Mouse (Mus musculus): Measurements from ENCODE around the gene Ercc5. TPM values are rescaled to one million over a fixed set of nuclear protein-coding genes. Genes with fewer than 3 reads are reported as not detected.

The Ercc5 gene
- polyA plus RNA-seq, 1 experiment from 2014 or later: 11.4 TPM

GRCm38 (mm10) chr1:44186396-44186795 lies 38.9 kb downstream of the Ercc5 start:
- peaks cover 10% of the 10 kb centered on the region; the same call in 1 of the 2 replicates for H3K36me3 ChIP-seq

GRCm38 (mm10) chr1:44198273-44199171 lies 51.0 kb downstream of the Ercc5 start:
- Histone ChIP-seq H3K27ac (no peak overlapping the region), H3K9me3 (replicated peaks) (no peaks in the 10 kb centered on the region), H3K4me2 (peak overlapping the region; percentile 90), H3K4me1 (replicated peaks) (peaks cover 7% of the 10 kb centered on the region; the same call in 1 of the 2 replicates), H3K27me3 (no peaks in the 10 kb centered on the region), H3K4me3 (peak overlapping the region; percentile 45), H3K9ac (peak overlapping the region; percentile 8; the same call in 1 of the 2 replicates), H3K36me3 (no peaks in the 10 kb centered on the region)
- no peak for ATAC-seq (replicated peaks; ENCODE audit: insufficient number of reproducible peaks, insufficient read depth, low FRiP score, low read depth)
- 14% methylated on average over 47 of the region's 47 CpGs for WGBS

More at GRCm38 (mm10) chr1:44186396-44186795, 38.9 kb downstream of the Ercc5 start:
- no peaks in the 10 kb centered on the region for H3K27me3 ChIP-seq
- no peak for ATAC-seq (replicated peaks; ENCODE audit: insufficient number of reproducible peaks, insufficient read depth, low FRiP score, low read depth)
- H3K27ac ChIP-seq: no peak overlapping the region
- no peaks in the 10 kb centered on the region for H3K9me3 ChIP-seq (replicated peaks)
- H3K4me3 ChIP-seq: no peak overlapping the region
- H3K4me1 ChIP-seq (replicated peaks): no peaks in the 10 kb centered on the region
- no peak overlapping the region for H3K4me2 ChIP-seq
- no peak overlapping the region for H3K9ac ChIP-seq

- H3K27ac ChIP-seq: no peak overlapping the region
- ATAC-seq (replicated peaks; ENCODE audit: insufficient number of reproducible peaks, insufficient read depth, low FRiP score, low read depth): no peak
- 83% methylated on average over 15 of the region's 15 CpGs for WGBS
- no peaks in the 10 kb centered on the region for H3K36me3 ChIP-seq
- H3K4me2 ChIP-seq: no peak overlapping the region
- peaks cover 7% of the 10 kb centered on the region; the same call in 1 of the 2 replicates for H3K4me1 ChIP-seq (replicated peaks)
- no peaks in the 10 kb centered on the region for H3K9me3 ChIP-seq (replicated peaks)
- H3K4me3 ChIP-seq: no peak overlapping the region
- no peaks in the 10 kb centered on the region for H3K27me3 ChIP-seq
- no peak overlapping the region for H3K9ac ChIP-seq
Measured at GRCm38 (mm10) chr1:44202876-44203275, 55.3 kb downstream of the Ercc5 start.

- Histone ChIP-seq H3K4me2 (no peak overlapping the region), H3K4me1 (replicated peaks) (peaks cover 9% of the 10 kb centered on the region), H3K27ac (no peak overlapping the region), H3K27me3 (no peaks in the 10 kb centered on the region), H3K9ac (no peak overlapping the region), H3K36me3 (no peaks in the 10 kb centered on the region), H3K4me3 (no peak overlapping the region), H3K9me3 (replicated peaks) (no peaks in the 10 kb centered on the region)
- no peak for ATAC-seq (replicated peaks; ENCODE audit: insufficient number of reproducible peaks, insufficient read depth, low FRiP score, low read depth)
- 54% methylated on average over 2 of the region's 2 CpGs for WGBS
Measured at GRCm38 (mm10) chr1:44214443-44214842, 66.9 kb downstream of the Ercc5 start.

- no peaks in the 10 kb centered on the region for H3K36me3 ChIP-seq
- peak overlapping the region; percentile 62 for H3K27ac ChIP-seq
- H3K9ac ChIP-seq: no peak overlapping the region
- WGBS: 36% methylated on average over 2 of the region's 2 CpGs
- H3K9me3 ChIP-seq (replicated peaks): no peaks in the 10 kb centered on the region
- H3K4me2 ChIP-seq: no peak overlapping the region
- H3K27me3 ChIP-seq: no peaks in the 10 kb centered on the region
- ATAC-seq (replicated peaks; ENCODE audit: insufficient number of reproducible peaks, insufficient read depth, low FRiP score, low read depth): no peak
- H3K4me1 ChIP-seq (replicated peaks): peaks cover 9% of the 10 kb centered on the region
- H3K4me3 ChIP-seq: no peak overlapping the region
Measured at GRCm38 (mm10) chr1:44216352-44217116, 69.0 kb downstream of the Ercc5 start.

GRCm38 (mm10) chr1:44217118-44217517 lies 69.6 kb downstream of the Ercc5 start:
- 36% methylated on average over 2 of the region's 2 CpGs for WGBS
- no peak overlapping the region for H3K4me3 ChIP-seq
- no peak overlapping the region for H3K4me2 ChIP-seq
- peak overlapping the region; percentile 62; the same call in 1 of the 2 replicates for H3K27ac ChIP-seq
- H3K27me3 ChIP-seq: no peaks in the 10 kb centered on the region
- no peak overlapping the region for H3K9ac ChIP-seq
- H3K36me3 ChIP-seq: no peaks in the 10 kb centered on the region
- H3K9me3 ChIP-seq (replicated peaks): no peaks in the 10 kb centered on the region
- peaks cover 9% of the 10 kb centered on the region for H3K4me1 ChIP-seq (replicated peaks)
- ATAC-seq (replicated peaks; ENCODE audit: insufficient number of reproducible peaks, insufficient read depth, low FRiP score, low read depth): no peak

GRCm38 (mm10) chr1:44218876-44219275 lies 71.3 kb downstream of the Ercc5 start, which contains the start of gene Mettl21e:
Gene Mettl21e, minus strand, starts transcription at chr1:44218961.
- 31% methylated on average over 1 of the region's 1 CpGs for WGBS
- peaks cover 9% of the 10 kb centered on the region for H3K4me1 ChIP-seq (replicated peaks)
- no peak within 1 kb of the TSS for H3K4me2 ChIP-seq
- no peaks in the 10 kb centered on the region for H3K27me3 ChIP-seq
- H3K36me3 ChIP-seq: no peaks in the 10 kb centered on the region
- no peak within 1 kb of the TSS for H3K9ac ChIP-seq
- H3K9me3 ChIP-seq (replicated peaks): no peaks in the 10 kb centered on the region
- peak; percentile 43; the same call in 1 of the 2 replicates for ATAC-seq (replicated peaks; ENCODE audit: insufficient number of reproducible peaks, insufficient read depth, low FRiP score, low read depth)
- no peak within 1 kb of the TSS for H3K4me3 ChIP-seq
- peak within 1 kb of the TSS; percentile 3; the same call in 1 of the 2 replicates for H3K27ac ChIP-seq

- Histone ChIP-seq H3K27me3 (no peaks in the 10 kb centered on the region), H3K9me3 (replicated peaks) (no peaks in the 10 kb centered on the region), H3K27ac (no peak overlapping the region), H3K9ac (no peak overlapping the region), H3K36me3 (no peaks in the 10 kb centered on the region), H3K4me3 (no peak overlapping the region), H3K4me2 (no peak overlapping the region), H3K4me1 (replicated peaks) (no peaks in the 10 kb centered on the region)
- WGBS: 58% methylated on average over 2 of the region's 2 CpGs
- ATAC-seq (replicated peaks; ENCODE audit: insufficient number of reproducible peaks, insufficient read depth, low FRiP score, low read depth): no peak
Measured at GRCm38 (mm10) chr1:44229044-44229443, 81.5 kb downstream of the Ercc5 start.

Other genes with a start within 250 kb of the Ercc5 start
- 43.9 and 45.1 TPM in 2 replicates for gene Tpp2, start 214.1 kb upstream of the Ercc5 start, polyA plus RNA-seq (2015; fragmentation: Nextera tagmentation; extraction: Ambion mirVana)
- gene Mettl21c, start 127.7 kb upstream of the Ercc5 start, polyA plus RNA-seq (2015; fragmentation: Nextera tagmentation; extraction: Ambion mirVana): 0.14 and 0.44 TPM in 2 replicates
- 0.03 TPM in 1 of 2 replicates, not detected in the other for gene Gm8251, start 85.8 kb upstream of the Ercc5 start, polyA plus RNA-seq (2015; fragmentation: Nextera tagmentation; extraction: Ambion mirVana)
- 59.8 and 60.3 TPM in 2 replicates for gene Tex30, start 45.3 kb upstream of the Ercc5 start, polyA plus RNA-seq (2015; fragmentation: Nextera tagmentation; extraction: Ambion mirVana)
- gene Kdelc1, start 28.9 kb upstream of the Ercc5 start, polyA plus RNA-seq (2015; fragmentation: Nextera tagmentation; extraction: Ambion mirVana): 39.1 and 40.8 TPM in 2 replicates
- 11.9 and 12.2 TPM in 2 replicates for gene Bivm, start 28.8 kb upstream of the Ercc5 start, polyA plus RNA-seq (2015; fragmentation: Nextera tagmentation; extraction: Ambion mirVana)
- 0.13 and 0.24 TPM in 2 replicates for gene Mettl21e, start 71.2 kb downstream of the Ercc5 start, polyA plus RNA-seq (2015; fragmentation: Nextera tagmentation; extraction: Ambion mirVana)